Mouse (Mus musculus) erythroblast, embryonic 14.5 days (primary cell): ENCODE measurements around the gene Trip11.
"Not testable (repeated sequence)": the region's sequence is repeated elsewhere in the genome, so short reads cannot be mapped to it uniquely, and the experiment has no call there.

Experiments
- GATA1 ChIP-seq: IDR thresholded peaks from 2 replicates; pipeline ENCODE4 v1.6.1; 2012; ENCODE audit warnings: low read length, inconsistent platforms, mixed read lengths
- TAL1 ChIP-seq: IDR thresholded peaks from 3 replicates; pipeline ENCODE4 v1.6.1; 2012; ENCODE audit warnings: low read length, inconsistent platforms, mixed read lengths

DNA sequence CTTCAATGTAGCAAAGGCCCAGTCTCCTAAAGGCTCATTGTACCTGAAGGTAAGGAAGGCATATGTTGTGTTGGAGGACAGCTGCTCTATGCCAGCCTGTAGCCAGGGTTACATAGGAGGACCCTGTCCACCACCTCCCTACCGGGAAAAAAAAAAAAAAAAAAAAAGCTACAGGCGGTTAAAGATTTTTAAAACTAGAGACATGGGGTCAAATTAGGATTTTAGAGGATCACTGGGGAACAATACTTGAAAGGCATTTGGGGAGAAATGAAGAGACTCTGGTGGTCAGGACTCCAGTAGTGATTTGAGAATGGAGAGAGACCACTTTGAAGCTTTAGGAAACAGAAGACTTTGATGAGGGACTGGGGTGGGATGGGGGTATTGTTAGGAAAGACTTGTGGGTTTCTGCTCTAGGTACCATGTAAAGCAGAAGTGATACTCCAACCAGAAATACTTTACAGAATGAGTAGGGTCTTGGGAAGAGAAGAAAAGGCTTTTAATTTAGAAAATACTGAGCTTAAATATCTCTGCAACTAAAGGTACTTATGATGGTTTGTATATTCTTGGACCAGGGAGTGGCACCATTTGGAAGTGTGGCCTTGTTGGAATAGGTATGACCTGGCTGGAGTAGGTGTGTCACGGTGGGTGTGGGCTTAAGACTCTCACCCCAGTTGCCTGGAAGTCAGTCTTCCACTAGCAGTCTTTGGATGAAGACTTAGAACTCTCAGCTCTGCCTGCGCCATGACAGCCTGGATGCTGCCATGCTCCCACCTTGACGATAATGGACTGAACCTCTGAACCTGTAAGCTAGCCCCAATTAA lies 46.1 kb upstream of the Trip11 start:
- not testable (repeated sequence) for TF ChIP-seq GATA1, TAL1
